ENCODE assay signal across 9 mouse cellular contexts in the genomic region with DNA sequence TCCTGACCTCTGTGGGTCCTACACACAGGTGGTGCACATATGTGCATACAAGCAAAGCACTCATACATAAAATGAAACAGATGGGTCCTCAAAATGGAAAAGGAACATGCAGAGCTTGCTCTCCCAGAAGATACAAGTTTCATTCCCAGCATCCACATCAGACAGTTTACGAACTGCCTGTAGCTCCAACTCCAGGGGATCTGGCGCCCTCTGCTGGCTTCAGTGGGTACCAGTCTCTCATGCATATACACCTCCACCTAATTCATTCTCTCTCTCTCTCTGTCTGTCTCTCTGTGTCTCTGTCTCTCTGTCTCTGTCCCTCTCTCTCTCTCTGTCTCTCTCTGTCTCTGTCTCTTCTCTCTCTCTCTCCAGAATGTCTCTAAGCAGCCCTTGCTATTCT. TPM values are rescaled to one million over a fixed set of nuclear protein-coding genes. Genes with fewer than 3 reads are reported as not detected.
A peak's percentile ranks its signal among the peaks of the same experiment; 100 is the strongest.
DNase-seq lines count a peak whose midpoint lies in the region; ATAC-seq and TF ChIP-seq lines count a peak whose summit lies in the region.
"Had no signal": no experiment of that assay in that cellular context is flagged by ENCODE, and none has a peak within 500 bp of the region (broad histone marks: within the 10 kb centered on the region; RNA-seq: fewer than 3 reads in every experiment).

No protein-coding gene starts in this region.

- H3K9me3 ChIP-seq in kidney, embryonic 16.5 days (ENCODE audit: low read length) = no peaks in the 10 kb centered on the region; the same call in 1 of the 2 replicates
- H3K9me3 ChIP-seq in E14TG2a.4 (ENCODE audit: low read length) = no peaks in the 10 kb centered on the region
- H3K9me3 ChIP-seq in limb, embryonic 11.5 days (ENCODE audit: control insufficient read depth, low read length) = no peaks in the 10 kb centered on the region
- H3K9me3 ChIP-seq: heart, embryonic 15.5 days had no signal

- H3K27ac ChIP-seq in kidney, embryonic 16.5 days (ENCODE audit: low read length) = no peak overlapping the region
- no peak overlapping the region for H3K27ac ChIP-seq in limb, embryonic 11.5 days (replicated peaks; ENCODE audit: low read depth, low read length)
- no peak overlapping the region for H3K27ac ChIP-seq in small intestine, adult 2 months (ENCODE audit: insufficient read depth, low read depth, low read length)
- H3K27ac ChIP-seq: heart, embryonic 15.5 days had no signal

- ATAC-seq in CD4-positive, CD25-positive, alpha-beta regulatory T cell, adult 4 months = no peak
- no peak for ATAC-seq in kidney, embryonic 16.5 days (ENCODE audit: low FRiP score, low TSS enrichment)
- peak; percentile 46; the same call in 1 of the 2 replicates for ATAC-seq in common myeloid progenitor, adult 5-6 weeks (replicated peaks; ENCODE audit: low read depth, poor library complexity, severe bottlenecking)
- no peak for ATAC-seq in limb, embryonic 11.5 days (ENCODE audit: insufficient number of reproducible peaks, low FRiP score, low TSS enrichment, low read depth)

- H3K36me3 ChIP-seq in kidney, embryonic 16.5 days (ENCODE audit: insufficient read depth, low read length) = no peaks in the 10 kb centered on the region
- H3K36me3 ChIP-seq in E14TG2a.4 (ENCODE audit: insufficient read depth, low read length) = peaks cover 3% of the 10 kb centered on the region
- H3K36me3 ChIP-seq in limb, embryonic 11.5 days (ENCODE audit: control insufficient read depth, insufficient read depth, low read length) = no peaks in the 10 kb centered on the region
- no peaks in the 10 kb centered on the region for H3K36me3 ChIP-seq in small intestine, adult 2 months (ENCODE audit: control insufficient read depth, insufficient read depth, low read length)
- H3K36me3 ChIP-seq: heart, embryonic 15.5 days had no signal

- TF ChIP-seq POLR2A in small intestine, adult 2 months (IDR thresholded peaks at IDR 0.05; ENCODE audit: low read depth, low read length) = no peak

- 46% methylated on average over 2 of the region's 2 CpGs for WGBS in kidney, embryonic 16.5 days
- 40% methylated on average over 2 of the region's 2 CpGs for WGBS in limb, embryonic 11.5 days
- 32% methylated on average over 2 of the region's 2 CpGs for WGBS in small intestine, adult 2 months

- no peak overlapping the region for H3K9ac ChIP-seq in kidney, embryonic 16.5 days (replicated peaks; ENCODE audit: low read length)
- H3K9ac ChIP-seq in limb, embryonic 11.5 days (ENCODE audit: low read length) = no peak overlapping the region
- H3K9ac ChIP-seq: heart, embryonic 15.5 days had no signal

- no peak overlapping the region for H3K4me3 ChIP-seq in kidney, embryonic 16.5 days (ENCODE audit: low read length)
- H3K4me3 ChIP-seq in E14TG2a.4 (replicated peaks; ENCODE audit: low read length) = no peak overlapping the region
- no peak overlapping the region for H3K4me3 ChIP-seq in limb, embryonic 11.5 days (ENCODE audit: low read depth, low read length)
- no peak overlapping the region for H3K4me3 ChIP-seq in small intestine, adult 2 months (ENCODE audit: low read depth, low read length)
- H3K4me3 ChIP-seq: heart, embryonic 15.5 days had no signal

- no peaks in the 10 kb centered on the region for H3K27me3 ChIP-seq in kidney, embryonic 16.5 days (ENCODE audit: insufficient read depth, low read length)
- no peaks in the 10 kb centered on the region for H3K27me3 ChIP-seq in E14TG2a.4 (ENCODE audit: insufficient read depth, low read length)
- H3K27me3 ChIP-seq in limb, embryonic 11.5 days (ENCODE audit: control insufficient read depth, insufficient read depth, low read length) = no peaks in the 10 kb centered on the region
- no peaks in the 10 kb centered on the region for H3K27me3 ChIP-seq in small intestine, adult 2 months (ENCODE audit: control insufficient read depth, insufficient read depth, low read length)
- H3K27me3 ChIP-seq: heart, embryonic 15.5 days had no signal

- H3K4me2 ChIP-seq in kidney, embryonic 16.5 days (replicated peaks; ENCODE audit: low read depth, low read length) = no peak overlapping the region
- no peak overlapping the region for H3K4me2 ChIP-seq in limb, embryonic 11.5 days (ENCODE audit: low read depth, severe bottlenecking)
- H3K4me2 ChIP-seq: heart, embryonic 15.5 days had no signal

- DNase-seq in CD4-positive, CD25-positive, alpha-beta regulatory T cell, adult 2 months (ENCODE audit: low read depth, low spot score) = peak; percentile 75
- peak; percentile 79 for DNase-seq in kidney, adult 18-20 months
- peak; percentile 82 for DNase-seq in limb, embryonic 11.5 days (ENCODE audit: low spot score)

- peak; percentile 91 for TF ChIP-seq CTCF in E14TG2a.4 (conservative IDR thresholded peaks at IDR 0.05; ENCODE audit: low read length)
- TF ChIP-seq CTCF in small intestine, adult 2 months (IDR thresholded peaks at IDR 0.05; ENCODE audit: extremely low read depth, insufficient read length, insufficient replicate concordance, low read depth, low read length) = peak; percentile 81; the same call in 1 of the 2 replicates

- H3K4me1 ChIP-seq in kidney, embryonic 16.5 days (ENCODE audit: insufficient read depth, low read length) = peaks cover 11% of the 10 kb centered on the region
- H3K4me1 ChIP-seq in E14TG2a.4 (replicated peaks; ENCODE audit: low read depth, low read length) = peaks cover 58% of the 10 kb centered on the region
- H3K4me1 ChIP-seq in limb, embryonic 11.5 days (ENCODE audit: control insufficient read depth, insufficient read depth, low read length) = peaks cover 7% of the 10 kb centered on the region; the same call in 1 of the 2 replicates
- H3K4me1 ChIP-seq in small intestine, adult 2 months (ENCODE audit: control insufficient read depth, insufficient read depth, insufficient read length, low read length) = peaks cover 19% of the 10 kb centered on the region

RNA-seq across cellular contexts. Expression of gene Taf8, which starts 19.7 kb away (rescaled TPM):
- polyA plus RNA-seq in CD4-positive, CD25-positive, alpha-beta regulatory T cell, adult 4 months (2017; shearing (Covaris generic)) = 10 to 100 TPM; 61.1 to 95.4 TPM
- polyA plus RNA-seq in kidney, embryonic 16.5 days (2015; fragmentation: Nextera tagmentation; extraction: Ambion mirVana) = 35.1 and 35.8 TPM in 2 replicates
- total RNA-seq in common myeloid progenitor, adult 5-6 weeks (2017) = 45.2 and 64.5 TPM in 2 replicates
- 30.4 and 33.7 TPM in 2 replicates for polyA plus RNA-seq in limb, embryonic 11.5 days (2014; fragmentation: Nextera tagmentation; extraction: Ambion mirVana)
- polyA plus RNA-seq in small intestine, adult 2 months (2012; rRNA removed) = 6.2 and 13.3 TPM in 2 replicates

RNA-seq across cellular contexts. Expression of gene Ccnd3, which starts 22.4 kb away (rescaled TPM):
- polyA plus RNA-seq in CD4-positive, CD25-positive, alpha-beta regulatory T cell, adult 4 months (2017; shearing (Covaris generic)) = 100 to 1,000 TPM; 149 to 151 TPM
- 295 and 301 TPM in 2 replicates for polyA plus RNA-seq in kidney, embryonic 16.5 days (2015; fragmentation: Nextera tagmentation; extraction: Ambion mirVana)
- total RNA-seq in common myeloid progenitor, adult 5-6 weeks (2017) = 45.1 and 61.9 TPM in 2 replicates
- 345 and 350 TPM in 2 replicates for polyA plus RNA-seq in limb, embryonic 11.5 days (2014; fragmentation: Nextera tagmentation; extraction: Ambion mirVana)
- polyA plus RNA-seq in small intestine, adult 2 months (2012; rRNA removed) = 49.9 and 54.9 TPM in 2 replicates

RNA-seq across cellular contexts. Expression of gene 1700001C19Rik, which starts 45.2 kb away (rescaled TPM):
- not detected for polyA plus RNA-seq in CD4-positive, CD25-positive, alpha-beta regulatory T cell, adult 4 months (2017; shearing (Covaris generic))
- 0.28 TPM in 1 of 2 replicates, not detected in the other for polyA plus RNA-seq in kidney, embryonic 16.5 days (2015; fragmentation: Nextera tagmentation; extraction: Ambion mirVana)
- total RNA-seq in common myeloid progenitor, adult 5-6 weeks (2017) = 1.2 TPM in 1 of 2 replicates, not detected in the other
- 0.12 TPM in 1 of 2 replicates, not detected in the other for polyA plus RNA-seq in limb, embryonic 11.5 days (2014; fragmentation: Nextera tagmentation; extraction: Ambion mirVana)
- polyA plus RNA-seq in small intestine, adult 2 months (2012; rRNA removed) = 0.08 TPM in 1 of 2 replicates, not detected in the other

RNA-seq across cellular contexts. Expression of gene AI661453, which starts 46.0 kb away (rescaled TPM):
- not detected for polyA plus RNA-seq in CD4-positive, CD25-positive, alpha-beta regulatory T cell, adult 4 months (2017; shearing (Covaris generic))
- polyA plus RNA-seq in kidney, embryonic 16.5 days (2015; fragmentation: Nextera tagmentation; extraction: Ambion mirVana) = 1.5 and 2.5 TPM in 2 replicates
- total RNA-seq in common myeloid progenitor, adult 5-6 weeks (2017) = 0.39 and 0.87 TPM in 2 replicates
- 0.41 and 0.74 TPM in 2 replicates for polyA plus RNA-seq in limb, embryonic 11.5 days (2014; fragmentation: Nextera tagmentation; extraction: Ambion mirVana)
- polyA plus RNA-seq in small intestine, adult 2 months (2012; rRNA removed) = 21.8 and 27.3 TPM in 2 replicates
